Mouse (Mus musculus) MEL (cell line): ENCODE results near the gene Coro2b. TPM values are rescaled to one million over a fixed set of nuclear protein-coding genes. Genes with fewer than 3 reads are reported as not detected.

ENCODE experiments used
- DNase-seq: peaks from one replicate; pipeline ENCODE4 v3.0.0; 2011; ENCODE audit warnings: low read depth, low spot score
- H3K27ac ChIP-seq: 2 replicates; pipeline ENCODE4 v1.5.1; 2012; ENCODE audit warnings: low read depth, mild to moderate bottlenecking, control low read depth, low read length, moderate library complexity; ENCODE audit not compliant: control insufficient read depth
- H3K27me3 ChIP-seq, 2 experiments: fragments of 150-350 bp in 1 of 2; sonication (generic) in 1 of 2; 2 replicates each; pipeline ENCODE4 v1.6.1; 2012; ENCODE audit warnings: low read length in 2 of 2, mild to moderate bottlenecking in 2 of 2, improper control_type of control experiment in 1 of 2, moderate library complexity in 1 of 2; ENCODE audit not compliant: insufficient read depth in 2 of 2, control insufficient read depth in 1 of 2
- H3K36me3 ChIP-seq, 2 experiments: 2 replicates each; pipeline ENCODE4 v1.6.1; 2012 to 2014; ENCODE audit warnings: low read length in 2 of 2, improper control_type of control experiment in 1 of 2, inconsistent platforms in 1 of 2, mild to moderate bottlenecking in 1 of 2; ENCODE audit not compliant: insufficient read depth in 2 of 2, control insufficient read depth in 1 of 2
- H3K4me1 ChIP-seq, 2 experiments: fragments of 150-350 bp in 1 of 2; sonication (generic) in 1 of 2; 2 replicates each; pipeline ENCODE4 v1.6.1; 2012; ENCODE audit warnings: low read length in 2 of 2, improper control_type of control experiment in 1 of 2, mild to moderate bottlenecking in 1 of 2; ENCODE audit not compliant: insufficient read depth in 2 of 2, control insufficient read depth in 1 of 2
- H3K4me3 ChIP-seq, 2 experiments: fragments of 150-350 bp in 1 of 2; sonication (generic) in 1 of 2; 2 replicates each; pipeline ENCODE4 v1.5.1; 2012; ENCODE audit warnings: low read depth in 2 of 2, low read length in 2 of 2, mild to moderate bottlenecking in 2 of 2, moderate library complexity in 2 of 2, control low read depth in 1 of 2, improper control_type of control experiment in 1 of 2; ENCODE audit not compliant: control insufficient read depth in 1 of 2, insufficient read depth in 1 of 2
- H3K79me2 ChIP-seq: 2 replicates; pipeline ENCODE4 v1.6.1; 2012; ENCODE audit warnings: mild to moderate bottlenecking, low read length, moderate library complexity; ENCODE audit not compliant: control insufficient read depth, poor library complexity, insufficient read depth
- H3K9ac ChIP-seq: 2 replicates; pipeline ENCODE4 v1.6.1; 2012; ENCODE audit warnings: low read depth, mild to moderate bottlenecking, control low read depth, low read length, moderate library complexity; ENCODE audit not compliant: control insufficient read depth, poor library complexity, severe bottlenecking
- H3K9me3 ChIP-seq: fragments of 150-350 bp; sonication (generic); replicated peaks from 2 replicates; pipeline ENCODE4 v1.6.1; 2012; ENCODE audit warnings: mild to moderate bottlenecking, low read length, improper control_type of control experiment, moderate library complexity; ENCODE audit not compliant: insufficient read depth
- CHD1 ChIP-seq: IDR thresholded peaks from 2 replicates; pipeline ENCODE4 v1.6.1; 2012; ENCODE audit warnings: low read depth, mild to moderate bottlenecking, inconsistent platforms, low read length, improper control_type of control experiment
- ELF1 ChIP-seq: IDR thresholded peaks from 2 replicates; pipeline ENCODE4 v1.6.1; 2014; ENCODE audit warnings: low read depth, mild to moderate bottlenecking, inconsistent platforms, low read length, improper control_type of control experiment, moderate library complexity
- EP300 ChIP-seq, 2 experiments: IDR thresholded peaks; 2 replicates each; pipeline ENCODE4 v1.6.1; 2011; ENCODE audit warnings: improper control_type of control experiment in 2 of 2, low read length in 2 of 2, low read depth in 1 of 2, mild to moderate bottlenecking in 1 of 2
- ETS1 ChIP-seq: IDR thresholded peaks from 2 replicates; pipeline ENCODE4 v1.6.1; 2012; ENCODE audit warnings: low read depth, mild to moderate bottlenecking, inconsistent platforms, low read length, improper control_type of control experiment, moderate library complexity
- GABPA ChIP-seq: IDR thresholded peaks from 2 replicates; pipeline ENCODE4 v1.6.1; 2012; ENCODE audit warnings: low read depth, mild to moderate bottlenecking, inconsistent platforms, low read length, improper control_type of control experiment, moderate library complexity
- KAT2A ChIP-seq: conservative IDR thresholded peaks from 2 replicates; pipeline ENCODE4 v1.6.1; 2012; ENCODE audit warnings: low read depth, low read length, improper control_type of control experiment, inconsistent platforms
- MAFK ChIP-seq: IDR thresholded peaks from 2 replicates; pipeline ENCODE4 v1.6.1; 2011; ENCODE audit warnings: low read depth, mild to moderate bottlenecking, low read length, improper control_type of control experiment, borderline replicate concordance
- MXI1 ChIP-seq: IDR thresholded peaks from 2 replicates; pipeline ENCODE4 v1.6.1; 2011; ENCODE audit warnings: mild to moderate bottlenecking, low read depth, low read length, improper control_type of control experiment
- MYB ChIP-seq: IDR thresholded peaks from 2 replicates; pipeline ENCODE4 v1.6.1; 2011; ENCODE audit warnings: mild to moderate bottlenecking, low read depth, low read length, improper control_type of control experiment
- MYC ChIP-seq: IDR thresholded peaks from 2 replicates; pipeline ENCODE4 v1.6.1; 2011; ENCODE audit warnings: low read depth, mild to moderate bottlenecking, low read length, improper control_type of control experiment, moderate library complexity
- POLR2AphosphoS5 ChIP-seq: IDR thresholded peaks from 2 replicates; pipeline ENCODE4 v1.6.1; 2012; ENCODE audit warnings: low read depth, borderline replicate concordance, mild to moderate bottlenecking, inconsistent platforms, low read length, moderate library complexity, mixed read lengths
- RAD21 ChIP-seq: IDR thresholded peaks from 2 replicates; pipeline ENCODE4 v1.6.1; 2011; ENCODE audit warnings: mild to moderate bottlenecking, low read depth, low read length, improper control_type of control experiment
- SIN3A ChIP-seq: IDR thresholded peaks from 2 replicates; pipeline ENCODE4 v1.6.1; 2012; ENCODE audit warnings: low read length, improper control_type of control experiment, inconsistent platforms
- TAL1 ChIP-seq: IDR thresholded peaks from 2 replicates; pipeline ENCODE4 v1.6.1; 2012; ENCODE audit warnings: mild to moderate bottlenecking, inconsistent platforms, low read length, moderate library complexity, mixed read lengths
- TBP ChIP-seq: IDR thresholded peaks from 2 replicates; pipeline ENCODE4 v1.8.0; 2011; ENCODE audit warnings: low read depth, low read length, improper control_type of control experiment
- TCF12 ChIP-seq: IDR thresholded peaks from 2 replicates; pipeline ENCODE4 v1.6.1; 2014; ENCODE audit warnings: low read depth, mild to moderate bottlenecking, inconsistent platforms, low read length, improper control_type of control experiment, moderate library complexity
- USF1 ChIP-seq: IDR thresholded peaks from 2 replicates; pipeline ENCODE4 v1.6.1; 2014; ENCODE audit warnings: low read depth, mild to moderate bottlenecking, inconsistent platforms, low read length, improper control_type of control experiment, moderate library complexity
- ZMIZ1 ChIP-seq: IDR thresholded peaks from 2 replicates; pipeline ENCODE4 v1.6.1; 2012; ENCODE audit warnings: low read depth, mild to moderate bottlenecking, inconsistent platforms, low read length, improper control_type of control experiment, moderate library complexity
- ZNF384 ChIP-seq: IDR thresholded peaks from 2 replicates; pipeline ENCODE4 v1.6.1; 2012; ENCODE audit warnings: low read depth, mild to moderate bottlenecking, inconsistent platforms, low read length, improper control_type of control experiment
- polyA plus RNA-seq, 2 experiments: library from polyadenylated mRNA; stranded (reverse) in 1 of 2; unstranded in 1 of 2; fragments of >175 nt in 1 of 2; fragments of >200 nt in 1 of 2; gene quantifications; 2 replicates each; pipeline versions ENCODE4 v1.2.1 to v1.2.4; 2012; ENCODE audit warnings: low replicate concordance in 2 of 2, low read depth in 1 of 2; ENCODE audit not compliant: insufficient read length in 2 of 2, insufficient read depth in 1 of 2, missing spikeins in 1 of 2
- total RNA-seq: library from RNA; depleted of rRNA; stranded (reverse); fragments of 300-350 nt; gene quantifications from 2 replicates; pipeline ENCODE4 v1.2.3, GENCODE M21; 2012

Coro2b gene
- total and polyA plus RNA-seq, 3 experiments: not detected

- Histone ChIP-seq H3K36me3 (peaks cover 0 to 8% of the 10 kb centered on the region in 2 experiments), H3K27me3 (no peaks in the 10 kb centered on the region), H3K27ac (no peak overlapping the region), H3K9me3 (no peaks in the 10 kb centered on the region), H3K79me2 (no peaks in the 10 kb centered on the region), H3K4me1 (peaks cover 7 to 9% of the 10 kb centered on the region in 2 experiments), H3K9ac (no peak overlapping the region), H3K4me3 (no peak overlapping the region)
- TF ChIP-seq RAD21: no peak
- no peak for TF ChIP-seq TBP
- TF ChIP-seq TAL1: no peak
- TF ChIP-seq EP300 (IDR thresholded peaks at IDR 0.05; ENCODE audit: low read depth in 1 of 2, low read length in 2 of 2): no peak
- no peak for TF ChIP-seq POLR2AphosphoS5
- no peak for TF ChIP-seq TCF12
- no peak for TF ChIP-seq CHD1
- TF ChIP-seq MYC: no peak
- TF ChIP-seq MAFK: no peak
- no peak for TF ChIP-seq KAT2A
- TF ChIP-seq SIN3A: no peak
- no peak for TF ChIP-seq ELF1
- no peak for TF ChIP-seq ZMIZ1
- no peak for TF ChIP-seq ZNF384
- no peak for TF ChIP-seq MYB
- TF ChIP-seq MXI1: no peak
- no peak for TF ChIP-seq USF1
- no peak for TF ChIP-seq ETS1
- no peak for TF ChIP-seq GABPA
- no peak for DNase-seq
Observed at GRCm38 (mm10) chr9:62382519-62383084, 154.2 kb downstream of the Coro2b start.

- H3K4me3 ChIP-seq: no peak overlapping the region
- no peaks in the 10 kb centered on the region for H3K27me3 ChIP-seq
- DNase-seq: no peak
- H3K9ac ChIP-seq: no peak overlapping the region
- peaks cover 7 to 9% of the 10 kb centered on the region in 2 experiments for H3K4me1 ChIP-seq
- no peaks in the 10 kb centered on the region for H3K9me3 ChIP-seq
- H3K27ac ChIP-seq: no peak overlapping the region
- peaks cover 2 to 8% of the 10 kb centered on the region in 2 experiments for H3K36me3 ChIP-seq
- TF ChIP-seq EP300 (IDR thresholded peaks at IDR 0.05; ENCODE audit: low read depth in 1 of 2, low read length in 2 of 2): no peak
- no peaks in the 10 kb centered on the region for H3K79me2 ChIP-seq
Observed at GRCm38 (mm10) chr9:62381402-62381913, 155.4 kb downstream of the Coro2b start.
